Mouse (Mus musculus): ENCODE data around the gene Irgm1. TPM values are rescaled to one million over a fixed set of nuclear protein-coding genes. Genes with fewer than 3 reads are reported as not detected.
"Not testable (repeated sequence)": the region's sequence is repeated elsewhere in the genome, so short reads cannot be mapped to it uniquely, and the experiment has no call there.

Gene Irgm1
- polyA plus RNA-seq, 1 experiment from 2014 or later, result 7.6 TPM

DNA sequence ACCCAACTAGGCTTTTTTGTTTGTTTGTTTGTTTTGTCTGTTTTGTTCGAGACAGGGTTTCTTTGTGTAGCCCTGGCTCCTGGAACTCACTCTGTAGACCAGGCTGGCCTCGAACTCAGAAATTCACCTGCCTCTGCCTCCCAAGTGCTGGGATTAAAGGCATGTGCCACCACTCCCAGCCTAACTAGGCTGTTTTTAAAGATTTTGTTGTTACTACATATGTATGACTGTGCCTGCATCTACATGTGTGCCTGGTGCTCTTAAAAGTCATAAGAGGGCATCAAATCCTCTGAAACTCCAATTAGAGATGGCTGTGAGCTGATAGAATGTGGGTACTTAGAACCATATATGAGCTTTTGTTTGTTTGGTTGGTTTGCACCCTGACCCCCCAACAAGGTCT is 40.2 kb downstream of the Irgm1 start:
- 64% methylated on average over 2 of the region's 2 CpGs for WGBS
- Histone ChIP-seq H3K9ac (ENCODE audit: low read depth, low read length) (no peak overlapping the region), H3K4me3 (ENCODE audit: low read depth, low read length) (no peak overlapping the region), H3K9me3 (ENCODE audit: control insufficient read depth, low read length) (no peaks in the 10 kb centered on the region), H3K27ac (replicated peaks; ENCODE audit: low read depth, low read length) (no peak overlapping the region), H3K4me2 (ENCODE audit: low read depth, low read length) (no peak overlapping the region), H3K36me3 (ENCODE audit: control insufficient read depth, insufficient read depth, low read length) (no peaks in the 10 kb centered on the region), H3K27me3 (replicated peaks; ENCODE audit: control insufficient read depth, insufficient read depth, low read length) (no peaks in the 10 kb centered on the region), H3K4me1 (ENCODE audit: control insufficient read depth, insufficient read depth, low read length) (peaks cover 3% of the 10 kb centered on the region; the same call in 1 of the 2 replicates)
- no peak for DNase-seq (ENCODE audit: low spot score)
- no peak for ATAC-seq (ENCODE audit: low read depth)

- Histone ChIP-seq H3K36me3 (ENCODE audit: control insufficient read depth, insufficient read depth, low read length) (no peaks in the 10 kb centered on the region), H3K9ac (ENCODE audit: low read depth, low read length) (no peak overlapping the region), H3K27me3 (replicated peaks; ENCODE audit: control insufficient read depth, insufficient read depth, low read length) (no peaks in the 10 kb centered on the region), H3K9me3 (ENCODE audit: control insufficient read depth, low read length) (no peaks in the 10 kb centered on the region), H3K4me2 (ENCODE audit: low read depth, low read length) (no peak overlapping the region), H3K27ac (replicated peaks; ENCODE audit: low read depth, low read length) (no peak overlapping the region), H3K4me3 (ENCODE audit: low read depth, low read length) (no peak overlapping the region), H3K4me1 (ENCODE audit: control insufficient read depth, insufficient read depth, low read length) (peaks cover 3% of the 10 kb centered on the region; the same call in 1 of the 2 replicates)
- DNase-seq (ENCODE audit: low spot score) (no peak), ATAC-seq (ENCODE audit: low read depth) (no peak)
- 70% methylated on average over 2 of the region's 2 CpGs for WGBS
Observed at GRCm38 (mm10) chr11:48830279-48830678, 41.2 kb downstream of the Irgm1 start.

GRCm38 (mm10) chr11:48827926-48828325 is 43.6 kb downstream of the Irgm1 start:
- Histone ChIP-seq H3K4me3 (ENCODE audit: low read depth, low read length) (no peak overlapping the region), H3K27ac (replicated peaks; ENCODE audit: low read depth, low read length) (no peak overlapping the region), H3K27me3 (replicated peaks; ENCODE audit: control insufficient read depth, insufficient read depth, low read length) (peaks cover 13% of the 10 kb centered on the region), H3K4me2 (ENCODE audit: low read depth, low read length) (no peak overlapping the region), H3K9me3 (ENCODE audit: control insufficient read depth, low read length) (no peaks in the 10 kb centered on the region), H3K4me1 (ENCODE audit: control insufficient read depth, insufficient read depth, low read length) (peaks cover 13% of the 10 kb centered on the region), H3K36me3 (ENCODE audit: control insufficient read depth, insufficient read depth, low read length) (no peaks in the 10 kb centered on the region), H3K9ac (ENCODE audit: low read depth, low read length) (no peak overlapping the region)
- no peak for DNase-seq (ENCODE audit: low spot score)
- no peak for ATAC-seq (ENCODE audit: low read depth)
- WGBS, result 43% methylated on average over 6 of the region's 6 CpGs

DNA sequence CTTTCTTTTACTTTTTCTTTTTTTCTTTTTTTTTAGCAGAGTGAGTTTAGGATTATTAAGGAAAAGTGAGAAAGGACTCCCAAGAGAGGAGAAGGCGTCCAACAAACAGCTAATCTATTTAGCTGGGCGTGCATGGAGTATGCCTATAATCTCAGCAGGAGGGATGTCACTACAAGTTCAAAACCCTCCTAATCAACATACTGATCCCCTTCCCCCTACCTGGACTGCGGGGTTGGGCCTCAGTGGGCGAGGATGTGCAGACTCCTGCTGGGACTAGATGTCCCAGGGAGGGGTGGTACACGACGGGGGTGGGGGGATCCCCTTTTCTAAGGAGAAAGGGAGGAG is 44.8 kb downstream of the Irgm1 start:
- WGBS, result 1% methylated on average over 6 of the region's 6 CpGs
- Histone ChIP-seq H3K36me3 (ENCODE audit: control insufficient read depth, insufficient read depth, low read length) (no peaks in the 10 kb centered on the region), H3K27me3 (replicated peaks; ENCODE audit: control insufficient read depth, insufficient read depth, low read length) (peaks cover 13% of the 10 kb centered on the region), H3K4me1 (ENCODE audit: control insufficient read depth, insufficient read depth, low read length) (peaks cover 13% of the 10 kb centered on the region), H3K4me2 (ENCODE audit: low read depth, low read length) (peak overlapping the region; percentile 64), H3K27ac (replicated peaks; ENCODE audit: low read depth, low read length) (peak overlapping the region; percentile 52), H3K9me3 (ENCODE audit: control insufficient read depth, low read length) (no peaks in the 10 kb centered on the region), H3K4me3 (ENCODE audit: low read depth, low read length) (peak overlapping the region; percentile 51), H3K9ac (ENCODE audit: low read depth, low read length) (peak overlapping the region; percentile 59)
- no peak for DNase-seq (ENCODE audit: low spot score)
- no peak for ATAC-seq (ENCODE audit: low read depth)

DNA sequence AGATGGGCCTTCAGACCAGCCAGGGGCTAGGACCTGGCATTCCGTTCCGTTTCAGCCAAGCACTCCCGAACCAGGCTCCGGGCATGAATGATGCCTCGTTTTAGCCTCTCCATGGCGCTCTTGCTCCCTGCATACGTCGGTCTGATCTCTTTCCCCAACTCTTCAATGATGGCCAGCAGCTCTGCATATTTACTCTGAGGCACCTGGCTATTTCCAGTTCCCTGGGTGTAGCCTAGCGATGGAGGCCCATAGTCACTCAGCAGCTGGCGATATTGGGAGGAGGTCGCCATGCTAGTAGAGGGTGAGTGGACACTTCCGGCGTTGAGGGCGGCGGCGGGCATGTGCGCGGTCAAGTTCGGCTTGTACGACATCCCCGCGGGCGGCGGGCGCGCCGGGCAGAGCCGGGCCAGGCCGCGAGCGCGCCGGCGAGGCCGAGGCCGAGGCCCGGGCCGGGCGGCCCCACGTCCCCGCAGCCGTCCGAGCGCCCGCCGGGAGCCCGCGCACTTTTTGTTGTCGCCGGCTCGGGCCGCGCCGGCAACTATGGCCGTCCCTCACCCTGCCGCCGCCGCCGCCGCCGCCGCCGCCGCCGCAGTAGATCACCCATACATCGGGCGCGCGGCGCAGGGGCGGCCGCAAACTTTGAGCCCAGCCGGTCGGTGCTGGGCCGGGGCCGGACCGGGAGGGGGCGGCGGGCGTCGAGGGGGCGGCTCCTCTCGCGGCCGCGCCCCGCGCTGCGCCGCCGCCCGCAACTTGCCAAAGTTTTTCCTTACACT is 45.3 kb downstream of the Irgm1 start, which contains the start of the genes Trim7 and Gm12184:
TSS of gene Trim7 (plus strand) at position 162 of the 773 bp plus-strand sequence.
TSS of gene Gm12184 (minus strand) at position 677 of the 773 bp plus-strand sequence.
- WGBS, result 0% methylated on average over 20 of the region's 92 CpGs
- not testable (repeated sequence) for DNase-seq (ENCODE audit: low spot score)

DNA sequence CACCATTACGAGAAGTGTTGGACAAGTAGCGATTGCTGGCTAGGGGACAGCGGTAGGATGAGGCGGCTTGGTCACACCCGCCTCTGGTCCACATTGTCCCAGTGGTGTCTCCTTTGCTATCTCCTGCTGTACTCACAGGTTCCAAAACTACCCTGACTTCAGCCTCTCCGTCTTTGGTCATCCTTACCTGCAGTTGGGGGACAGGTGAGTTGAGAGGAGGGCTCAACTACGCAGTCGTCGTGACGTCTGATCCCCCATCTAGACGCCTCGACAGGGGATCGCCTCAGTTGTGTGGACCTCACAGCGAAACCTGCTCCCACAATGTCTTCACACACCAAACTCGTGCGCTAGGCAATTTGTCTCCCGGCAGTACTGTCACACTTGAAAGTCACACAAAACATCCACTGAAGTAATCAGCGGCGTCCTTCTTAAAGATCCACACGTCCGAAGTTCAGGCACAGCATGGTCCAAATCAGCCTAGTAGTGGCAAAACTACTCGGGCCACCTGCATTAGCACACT is 47.1 kb downstream of the Irgm1 start:
- peak overlapping the region; percentile 40 for H3K4me3 ChIP-seq (ENCODE audit: low read depth, low read length)
- H3K27me3 ChIP-seq (replicated peaks; ENCODE audit: control insufficient read depth, insufficient read depth, low read length), result peaks cover 13% of the 10 kb centered on the region
- DNase-seq (ENCODE audit: low spot score) (no peak), ATAC-seq (ENCODE audit: low read depth) (no peak)
- whole genome bisulfite sequencing, result 3% methylated on average over 22 of the region's 22 CpGs
- no peak overlapping the region for H3K27ac ChIP-seq (replicated peaks; ENCODE audit: low read depth, low read length)
- H3K9ac ChIP-seq (ENCODE audit: low read depth, low read length), result peak overlapping the region; percentile 47
- H3K4me2 ChIP-seq (ENCODE audit: low read depth, low read length), result peak overlapping the region; percentile 71
- no peaks in the 10 kb centered on the region for H3K9me3 ChIP-seq (ENCODE audit: control insufficient read depth, low read length)
- peaks cover 13% of the 10 kb centered on the region for H3K4me1 ChIP-seq (ENCODE audit: control insufficient read depth, insufficient read depth, low read length)
- H3K36me3 ChIP-seq (ENCODE audit: control insufficient read depth, insufficient read depth, low read length), result no peaks in the 10 kb centered on the region

More for the DNA sequence above, 45.3 kb downstream of the Irgm1 start, which contains the start of the genes Trim7 and Gm12184:
- H3K27me3 ChIP-seq (replicated peaks; ENCODE audit: control insufficient read depth, insufficient read depth, low read length), result peaks cover 13% of the 10 kb centered on the region
- peak within 1 kb of the TSS; percentile 51 for H3K4me3 ChIP-seq (ENCODE audit: low read depth, low read length)
- H3K4me1 ChIP-seq (ENCODE audit: control insufficient read depth, insufficient read depth, low read length), result peaks cover 13% of the 10 kb centered on the region
- not testable (repeated sequence) for H3K36me3 ChIP-seq (ENCODE audit: control insufficient read depth, insufficient read depth, low read length); H3K9me3 ChIP-seq (ENCODE audit: control insufficient read depth, low read length)
- H3K27ac ChIP-seq (replicated peaks; ENCODE audit: low read depth, low read length), result peak within 1 kb of the TSS; percentile 52
- peak within 1 kb of the TSS; percentile 64 for H3K4me2 ChIP-seq (ENCODE audit: low read depth, low read length)
- peak; percentile 90 for ATAC-seq (ENCODE audit: low read depth)
- peak within 1 kb of the TSS; percentile 59 for H3K9ac ChIP-seq (ENCODE audit: low read depth, low read length)

- H3K27me3 ChIP-seq (replicated peaks; ENCODE audit: control insufficient read depth, insufficient read depth, low read length), result peaks cover 13% of the 10 kb centered on the region
- H3K4me1 ChIP-seq (ENCODE audit: control insufficient read depth, insufficient read depth, low read length), result peaks cover 13% of the 10 kb centered on the region
- peak overlapping the region; percentile 47; the same call in 1 of the 2 replicates for H3K9ac ChIP-seq (ENCODE audit: low read depth, low read length)
- H3K27ac ChIP-seq (replicated peaks; ENCODE audit: low read depth, low read length), result no peak overlapping the region
- peak overlapping the region; percentile 40 for H3K4me3 ChIP-seq (ENCODE audit: low read depth, low read length)
- DNase-seq (ENCODE audit: low spot score), result peak; percentile 82
- H3K9me3 ChIP-seq (ENCODE audit: control insufficient read depth, low read length), result no peaks in the 10 kb centered on the region
- under 1% methylated on average over 15 of the region's 15 CpGs for WGBS
- peak overlapping the region; percentile 71 for H3K4me2 ChIP-seq (ENCODE audit: low read depth, low read length)
- H3K36me3 ChIP-seq (ENCODE audit: control insufficient read depth, insufficient read depth, low read length), result no peaks in the 10 kb centered on the region
- ATAC-seq (ENCODE audit: low read depth), result peak; percentile 9; the same call in 1 of the 2 replicates
Observed at GRCm38 (mm10) chr11:48823536-48823972, 47.9 kb downstream of the Irgm1 start.

DNA sequence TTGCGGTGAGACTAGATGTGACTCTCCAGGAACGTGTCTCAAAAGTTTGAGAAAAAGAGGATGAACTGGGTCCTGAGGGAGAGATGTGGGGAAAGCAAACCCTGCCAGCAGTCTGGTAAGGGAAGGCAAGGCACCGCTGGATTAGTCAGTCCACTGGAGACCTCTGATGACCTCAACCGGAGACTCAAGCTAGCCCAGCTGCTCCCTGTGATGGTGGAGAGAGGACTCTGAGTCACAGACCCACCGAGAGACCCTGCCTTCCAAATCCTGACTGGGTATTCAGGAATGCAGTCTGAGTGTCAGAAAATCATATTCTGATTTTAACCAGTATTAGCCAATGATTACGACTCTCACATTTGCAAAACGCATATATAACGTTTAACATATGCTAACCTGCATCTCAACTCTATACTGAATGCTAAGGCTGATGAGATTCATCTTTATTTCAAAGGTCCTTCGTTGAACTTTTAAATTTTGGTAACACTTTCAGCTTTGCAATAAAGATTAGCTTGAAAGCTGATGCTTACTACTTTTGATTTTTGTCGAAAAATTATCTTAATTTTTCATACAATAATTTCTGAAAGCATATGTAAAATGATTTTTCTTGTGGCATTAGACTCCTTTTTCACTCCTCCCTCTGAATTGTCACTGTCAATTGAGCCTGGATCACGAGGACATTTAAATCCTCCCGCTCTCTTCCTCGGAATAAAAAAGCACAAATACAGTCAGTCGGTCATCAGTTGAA is 48.5 kb downstream of the Irgm1 start:
- Histone ChIP-seq H3K4me2 (ENCODE audit: low read depth, low read length) (peak overlapping the region; percentile 71), H3K4me1 (ENCODE audit: control insufficient read depth, insufficient read depth, low read length) (peaks cover 13% of the 10 kb centered on the region), H3K27me3 (replicated peaks; ENCODE audit: control insufficient read depth, insufficient read depth, low read length) (peaks cover 13% of the 10 kb centered on the region), H3K9me3 (ENCODE audit: control insufficient read depth, low read length) (no peaks in the 10 kb centered on the region), H3K27ac (replicated peaks; ENCODE audit: low read depth, low read length) (no peak overlapping the region), H3K9ac (ENCODE audit: low read depth, low read length) (no peak overlapping the region; the same call in 1 of the 2 replicates), H3K36me3 (ENCODE audit: control insufficient read depth, insufficient read depth, low read length) (no peaks in the 10 kb centered on the region), H3K4me3 (ENCODE audit: low read depth, low read length) (peak overlapping the region; percentile 40)
- no peak for ATAC-seq (ENCODE audit: low read depth)
- 28% methylated on average over 14 of the region's 14 CpGs for WGBS
- DNase-seq (ENCODE audit: low spot score), result no peak

Measured in embryonic facial prominence, embryonic 14.5 days (tissue).